Mouse (Mus musculus) ES-E14 (cell line): ENCODE results near the gene Jmjd8.

Experiments used
- ZC3H11A ChIP-seq: IDR thresholded peaks from 2 replicates; pipeline ENCODE4 v1.6.1; 2012; ENCODE audit warnings: low read depth, mild to moderate bottlenecking, inconsistent platforms, low read length, borderline replicate concordance
- ZNF384 ChIP-seq: IDR thresholded peaks from 2 replicates; pipeline ENCODE4 v1.6.1; 2012; ENCODE audit warnings: low read depth, low read length, inconsistent platforms

- TF ChIP-seq ZC3H11A (no peak), ZNF384 (no peak)
Measured at GRCm38 (mm10) chr17:25827546-25828222, 983 bp upstream of the Jmjd8 start.
